Mouse (Mus musculus) erythroblast, embryonic 14.5 days (primary cell): ENCODE measurements around the gene Tifa.

Experiments
- GATA1 ChIP-seq: IDR thresholded peaks from 2 replicates; pipeline ENCODE4 v1.6.1; 2012; ENCODE audit warnings: low read length, inconsistent platforms, mixed read lengths
- TAL1 ChIP-seq: IDR thresholded peaks from 3 replicates; pipeline ENCODE4 v1.6.1; 2012; ENCODE audit warnings: low read length, inconsistent platforms, mixed read lengths

- no peak for TF ChIP-seq GATA1
- TF ChIP-seq TAL1 = no peak
These were observed 44.4 kb downstream of the Tifa start for GRCm38 (mm10) chr3:127834040-127834439.
